Mouse (Mus musculus) olfactory bulb, adult 2 months (tissue): ENCODE data around the gene Masp1.

Experiments used
- CTCF ChIP-seq: fragments of 200-500 bp; IDR thresholded peaks from 2 replicates; pipeline ENCODE4 v1.5.1; 2012; ENCODE audit warnings: low read depth, mild to moderate bottlenecking, low read length, moderate library complexity; ENCODE audit not compliant: insufficient read depth
- POLR2A ChIP-seq: fragments of 200-500 bp; IDR thresholded peaks from 2 replicates; pipeline ENCODE4 v1.6.1; 2012; ENCODE audit warnings: mild to moderate bottlenecking, low read depth, low read length, moderate library complexity; ENCODE audit not compliant: insufficient read depth

GRCm38 (mm10) chr16:23457338-23457737, 63.3 kb downstream of the Masp1 start:
- TF ChIP-seq CTCF (no peak), POLR2A (no peak)
